14 mouse cellular contexts compared by ENCODE assay signal in the genomic region with DNA sequence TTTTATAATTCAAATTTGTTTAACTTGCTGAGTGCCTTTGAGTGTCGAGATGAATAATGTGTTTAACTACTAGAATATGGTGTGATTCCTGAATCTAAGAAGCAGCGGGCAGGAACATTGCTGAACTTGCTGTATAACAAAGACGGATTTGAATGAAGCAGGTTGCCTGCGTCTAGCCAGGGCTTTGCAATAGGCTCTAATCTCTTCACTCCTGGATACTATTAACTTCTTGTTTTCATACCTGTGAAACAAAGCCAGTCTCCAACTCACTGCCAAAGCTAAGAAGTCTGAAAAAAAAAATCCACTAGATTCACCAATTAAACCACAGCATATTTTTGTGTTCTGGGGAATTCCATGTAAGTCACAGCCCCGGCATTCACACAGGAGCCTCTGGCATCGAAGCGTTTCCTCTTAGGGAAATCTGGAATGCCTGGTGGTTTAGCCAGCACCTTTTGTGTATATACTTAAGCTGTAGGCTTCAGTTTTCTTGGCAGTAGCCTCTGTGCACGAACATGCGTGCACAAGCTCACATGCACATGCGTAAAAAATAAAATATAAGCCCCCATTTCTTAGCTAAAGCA.
A peak's percentile ranks its signal among the peaks of the same experiment; 100 is the strongest.
DNase-seq lines count a peak whose midpoint lies in the region; ATAC-seq lines count a peak whose summit lies in the region.
"Had no signal": no experiment of that assay in that cellular context is flagged by ENCODE, and none has a peak within 500 bp of the region (broad histone marks: within the 10 kb centered on the region; RNA-seq: fewer than 3 reads in every experiment).

No protein-coding gene starts in this region.

- 56% methylated on average over 10 of the region's 10 CpGs for WGBS in forebrain, embryonic 10.5 days
- WGBS in forebrain, embryonic 12.5 days, result 34% methylated on average over 10 of the region's 10 CpGs
- WGBS in forebrain, embryonic 11.5 days, result 38% methylated on average over 10 of the region's 10 CpGs
- WGBS in limb, embryonic 12.5 days, result 37% methylated on average over 10 of the region's 10 CpGs

- H3K4me3 ChIP-seq in forebrain, embryonic 10.5 days, result no peak overlapping the region
- H3K4me3 ChIP-seq in forebrain, embryonic 12.5 days (replicated peaks), result no peak overlapping the region
- no peak overlapping the region for H3K4me3 ChIP-seq in forebrain, embryonic 11.5 days (ENCODE audit: low read depth, low read length)
- H3K4me3 ChIP-seq in limb, embryonic 12.5 days (replicated peaks), result no peak overlapping the region
- H3K4me3 ChIP-seq: heart, embryonic 15.5 days; hindbrain, embryonic 13.5 days; lung, embryonic 15.5 days had no signal

- no peaks in the 10 kb centered on the region for H3K9me3 ChIP-seq in forebrain, embryonic 10.5 days
- no peaks in the 10 kb centered on the region for H3K9me3 ChIP-seq in forebrain, embryonic 12.5 days
- H3K9me3 ChIP-seq in forebrain, embryonic 11.5 days (ENCODE audit: control insufficient read depth, low read length), result no peaks in the 10 kb centered on the region
- H3K9me3 ChIP-seq in limb, embryonic 12.5 days, result no peaks in the 10 kb centered on the region
- H3K9me3 ChIP-seq: heart, embryonic 15.5 days; hindbrain, embryonic 13.5 days; lung, embryonic 15.5 days had no signal

- DNase-seq in forebrain, embryonic 10.5 days (ENCODE audit: extremely low spot score, low spot score), result no peak
- DNase-seq in 3T3-L1 (ENCODE audit: low read depth, low spot score), result peak; percentile 4
- no peak for DNase-seq in forebrain, embryonic 11.5 days (ENCODE audit: low spot score)
- DNase-seq in left cerebral cortex, postnatal 4 days, result no peak
- no peak for DNase-seq in left cerebral cortex, postnatal 36 days (ENCODE audit: low spot score in 2 of 2)
- no peak for DNase-seq in frontal cortex, adult 2 months (ENCODE audit: extremely low spot score in 1 of 2, low spot score in 1 of 2)
- DNase-seq: spleen, adult 18-20 months; thymus, postnatal 25 days had no signal

- ATAC-seq in forebrain, embryonic 12.5 days (ENCODE audit: low FRiP score), result no peak
- 0 out of 2 replicates have a peak, but pooled peaks have one; percentile 31 for ATAC-seq in forebrain, embryonic 11.5 days (replicated peaks; ENCODE audit: low FRiP score)
- no peak for ATAC-seq in limb, embryonic 12.5 days (ENCODE audit: insufficient number of reproducible peaks, insufficient read depth, low FRiP score, low TSS enrichment, low read depth)
- ATAC-seq: Patski had no signal

- no peaks in the 10 kb centered on the region for H3K36me3 ChIP-seq in forebrain, embryonic 10.5 days (replicated peaks)
- no peaks in the 10 kb centered on the region for H3K36me3 ChIP-seq in forebrain, embryonic 12.5 days (replicated peaks)
- no peaks in the 10 kb centered on the region for H3K36me3 ChIP-seq in forebrain, embryonic 11.5 days (ENCODE audit: control insufficient read depth, insufficient read depth, low read length)
- H3K36me3 ChIP-seq in limb, embryonic 12.5 days, result peaks cover 19% of the 10 kb centered on the region
- H3K36me3 ChIP-seq: heart, embryonic 15.5 days; hindbrain, embryonic 13.5 days; lung, embryonic 15.5 days had no signal

- H3K4me2 ChIP-seq in forebrain, embryonic 12.5 days, result no peak overlapping the region
- H3K4me2 ChIP-seq in forebrain, embryonic 11.5 days (ENCODE audit: low read depth, low read length, severe bottlenecking), result no peak overlapping the region
- H3K4me2 ChIP-seq in limb, embryonic 12.5 days, result no peak overlapping the region
- H3K4me2 ChIP-seq: heart, embryonic 15.5 days; hindbrain, embryonic 13.5 days; lung, embryonic 15.5 days had no signal

- intact Hi-C loops in left cerebral cortex, postnatal 4 days (cut with DNase I), result loop anchor here (5.0 to 10.0 kb wide), 2 partner anchors 1416 to 1689 kb away; partner anchors contain the start of gene Robo2
- intact Hi-C loops in left cerebral cortex, postnatal 36 days (cut with DNase I), result loop anchor here (5.0 to 10.0 kb wide), 2 partner anchors 1416 to 1689 kb away; partner anchors contain the start of gene Robo2

- H3K27ac ChIP-seq in forebrain, embryonic 10.5 days, result peak overlapping the region; percentile 25; the same call in 1 of the 2 replicates
- no peak overlapping the region for H3K27ac ChIP-seq in forebrain, embryonic 12.5 days
- H3K27ac ChIP-seq in forebrain, embryonic 11.5 days (ENCODE audit: low read depth, low read length), result no peak overlapping the region
- H3K27ac ChIP-seq in limb, embryonic 12.5 days, result peak overlapping the region; percentile 79
- H3K27ac ChIP-seq: heart, embryonic 15.5 days; hindbrain, embryonic 13.5 days; lung, embryonic 15.5 days had no signal

- no peak overlapping the region for H3K9ac ChIP-seq in forebrain, embryonic 12.5 days
- H3K9ac ChIP-seq in forebrain, embryonic 11.5 days (ENCODE audit: low read length), result no peak overlapping the region
- no peak overlapping the region for H3K9ac ChIP-seq in limb, embryonic 12.5 days (replicated peaks)
- H3K9ac ChIP-seq: heart, embryonic 15.5 days; hindbrain, embryonic 13.5 days; lung, embryonic 15.5 days had no signal

- H3K27me3 ChIP-seq in forebrain, embryonic 10.5 days (ENCODE audit: poor library complexity, severe bottlenecking), result no peaks in the 10 kb centered on the region
- H3K27me3 ChIP-seq in forebrain, embryonic 12.5 days, result no peaks in the 10 kb centered on the region; the same call in 1 of the 2 replicates
- H3K27me3 ChIP-seq in forebrain, embryonic 11.5 days (ENCODE audit: control insufficient read depth, insufficient read depth, low read length), result no peaks in the 10 kb centered on the region
- H3K27me3 ChIP-seq in limb, embryonic 12.5 days, result no peaks in the 10 kb centered on the region
- H3K27me3 ChIP-seq: heart, embryonic 15.5 days; hindbrain, embryonic 13.5 days; lung, embryonic 15.5 days had no signal

- H3K4me1 ChIP-seq in forebrain, embryonic 10.5 days, result peaks cover 27% of the 10 kb centered on the region
- peaks cover 8% of the 10 kb centered on the region for H3K4me1 ChIP-seq in forebrain, embryonic 12.5 days
- H3K4me1 ChIP-seq in forebrain, embryonic 11.5 days (replicated peaks; ENCODE audit: control insufficient read depth, insufficient read depth, low read length), result no peaks in the 10 kb centered on the region; the same call in 1 of the 2 replicates
- peaks cover 17% of the 10 kb centered on the region for H3K4me1 ChIP-seq in limb, embryonic 12.5 days (replicated peaks)

Comparison
In these comparisons a context has a peak if more than half of its experiments do, and no peak if none do; other contexts are left out.
1. H3K27ac ChIP-seq: peak in forebrain, embryonic 10.5 days (single experiment) and limb, embryonic 12.5 days (single experiment); none in forebrain, embryonic 12.5 days (single experiment) and forebrain, embryonic 11.5 days (single experiment).